Mouse (Mus musculus): ENCODE measurements around the gene Tcam1. TPM values are rescaled to one million over a fixed set of nuclear protein-coding genes. Genes with fewer than 3 reads are reported as not detected.

Tcam1 gene
- polyA plus RNA-seq, 1 experiment from 2014 or later: 0.06 TPM

- H3K27me3 ChIP-seq: 0 out of 2 replicates have a peak, but pooled peaks cover 5% of the 10 kb centered on the region
- ATAC-seq (ENCODE audit: low read depth): no peak
- no peak overlapping the region for H3K27ac ChIP-seq (replicated peaks)
- no peaks in the 10 kb centered on the region for H3K36me3 ChIP-seq
- WGBS: 91% methylated on average over 7 of the region's 7 CpGs
- no peaks in the 10 kb centered on the region for H3K9me3 ChIP-seq
- no peak overlapping the region for H3K4me3 ChIP-seq
- H3K4me2 ChIP-seq: no peak overlapping the region
- H3K4me1 ChIP-seq (replicated peaks): peaks cover 32% of the 10 kb centered on the region
- no peak overlapping the region for H3K9ac ChIP-seq
Measured at GRCm38 (mm10) chr11:106274971-106275411, 1.5 kb upstream of the Tcam1 start.

- no peak for ATAC-seq (ENCODE audit: low read depth)
- 88% methylated on average over 6 of the region's 6 CpGs for WGBS
Measured at GRCm38 (mm10) chr11:106282452-106282851, 6.0 kb downstream of the Tcam1 start.

GRCm38 (mm10) chr11:106283371-106283770 lies 6.9 kb downstream of the Tcam1 start:
- H3K4me2 ChIP-seq: no peak overlapping the region
- 83% methylated on average over 4 of the region's 4 CpGs for WGBS
- no peaks in the 10 kb centered on the region for H3K9me3 ChIP-seq
- no peaks in the 10 kb centered on the region for H3K4me1 ChIP-seq (replicated peaks)
- no peak for ATAC-seq (ENCODE audit: low read depth)
- H3K27ac ChIP-seq (replicated peaks): no peak overlapping the region
- no peak overlapping the region for H3K9ac ChIP-seq
- no peaks in the 10 kb centered on the region for H3K36me3 ChIP-seq
- H3K27me3 ChIP-seq: no peaks in the 10 kb centered on the region
- H3K4me3 ChIP-seq: no peak overlapping the region

More at GRCm38 (mm10) chr11:106282452-106282851, 6.0 kb downstream of the Tcam1 start:
- Histone ChIP-seq H3K4me3 (no peak overlapping the region), H3K9ac (no peak overlapping the region), H3K9me3 (no peaks in the 10 kb centered on the region), H3K4me1 (replicated peaks) (no peaks in the 10 kb centered on the region), H3K36me3 (no peaks in the 10 kb centered on the region), H3K4me2 (no peak overlapping the region), H3K27me3 (0 out of 2 replicates have a peak, but pooled peaks cover 5% of the 10 kb centered on the region), H3K27ac (replicated peaks) (no peak overlapping the region)

GRCm38 (mm10) chr11:106284126-106284525 lies 7.7 kb downstream of the Tcam1 start:
- Histone ChIP-seq H3K4me2 (no peak overlapping the region), H3K27me3 (no peaks in the 10 kb centered on the region), H3K4me1 (replicated peaks) (no peaks in the 10 kb centered on the region), H3K27ac (replicated peaks) (no peak overlapping the region), H3K4me3 (no peak overlapping the region), H3K9me3 (no peaks in the 10 kb centered on the region), H3K36me3 (no peaks in the 10 kb centered on the region), H3K9ac (no peak overlapping the region)
- no peak for ATAC-seq (ENCODE audit: low read depth)
- 58% methylated on average over 8 of the region's 8 CpGs for WGBS

- Histone ChIP-seq H3K36me3 (no peaks in the 10 kb centered on the region), H3K27ac (replicated peaks) (no peak overlapping the region), H3K9me3 (no peaks in the 10 kb centered on the region), H3K4me2 (no peak overlapping the region), H3K9ac (no peak overlapping the region), H3K4me3 (no peak overlapping the region), H3K27me3 (no peaks in the 10 kb centered on the region), H3K4me1 (replicated peaks) (no peaks in the 10 kb centered on the region)
- ATAC-seq (ENCODE audit: low read depth): no peak
- 87% methylated on average over 7 of the region's 7 CpGs for WGBS
Measured at GRCm38 (mm10) chr11:106286206-106286605, 9.7 kb downstream of the Tcam1 start.

- no peak overlapping the region for H3K4me2 ChIP-seq
- ATAC-seq (ENCODE audit: low read depth): no peak
- H3K27me3 ChIP-seq: no peaks in the 10 kb centered on the region
- no peak overlapping the region for H3K9ac ChIP-seq
- H3K27ac ChIP-seq (replicated peaks): no peak overlapping the region
- H3K9me3 ChIP-seq: no peaks in the 10 kb centered on the region
- no peaks in the 10 kb centered on the region for H3K36me3 ChIP-seq
- H3K4me1 ChIP-seq (replicated peaks): no peaks in the 10 kb centered on the region
- no peak overlapping the region for H3K4me3 ChIP-seq
- whole genome bisulfite sequencing: 78% methylated on average over 11 of the region's 11 CpGs
Measured at GRCm38 (mm10) chr11:106286987-106287386, 10.5 kb downstream of the Tcam1 start.

GRCm38 (mm10) chr11:106289369-106289768 lies 12.9 kb downstream of the Tcam1 start:
- H3K4me2 ChIP-seq: no peak overlapping the region
- H3K9me3 ChIP-seq: no peaks in the 10 kb centered on the region
- H3K27ac ChIP-seq (replicated peaks): no peak overlapping the region
- no peak overlapping the region for H3K4me3 ChIP-seq
- no peaks in the 10 kb centered on the region for H3K4me1 ChIP-seq (replicated peaks)
- H3K9ac ChIP-seq: no peak overlapping the region
- no peaks in the 10 kb centered on the region for H3K36me3 ChIP-seq
- no peak for ATAC-seq (ENCODE audit: low read depth)
- H3K27me3 ChIP-seq: no peaks in the 10 kb centered on the region
- 62% methylated on average over 8 of the region's 8 CpGs for WGBS

GRCm38 (mm10) chr11:106290376-106290775 lies 13.9 kb downstream of the Tcam1 start:
- Histone ChIP-seq H3K27me3 (no peaks in the 10 kb centered on the region), H3K36me3 (no peaks in the 10 kb centered on the region), H3K27ac (replicated peaks) (no peak overlapping the region), H3K9me3 (no peaks in the 10 kb centered on the region), H3K9ac (no peak overlapping the region), H3K4me3 (no peak overlapping the region), H3K4me2 (no peak overlapping the region), H3K4me1 (replicated peaks) (no peaks in the 10 kb centered on the region)
- 89% methylated on average over 5 of the region's 5 CpGs for WGBS
- ATAC-seq (ENCODE audit: low read depth): no peak

- H3K4me1 ChIP-seq (replicated peaks): no peaks in the 10 kb centered on the region
- no peaks in the 10 kb centered on the region for H3K36me3 ChIP-seq
- H3K4me2 ChIP-seq: no peak overlapping the region
- H3K9ac ChIP-seq: no peak overlapping the region
- ATAC-seq (ENCODE audit: low read depth): no peak
- no peak overlapping the region for H3K4me3 ChIP-seq
- H3K9me3 ChIP-seq: no peaks in the 10 kb centered on the region
- no peaks in the 10 kb centered on the region for H3K27me3 ChIP-seq
- H3K27ac ChIP-seq (replicated peaks): no peak overlapping the region
- 88% methylated on average over 2 of the region's 2 CpGs for WGBS
Measured at GRCm38 (mm10) chr11:106291861-106292260, 15.4 kb downstream of the Tcam1 start.

GRCm38 (mm10) chr11:106301765-106302164 lies 25.3 kb downstream of the Tcam1 start, which contains the start of gene Gh:
TSS of gene Gh (minus strand) at chr11:106301865.
- WGBS: 84% methylated on average over 9 of the region's 9 CpGs
- H3K4me3 ChIP-seq: no peak within 1 kb of the TSS
- no peak for ATAC-seq (ENCODE audit: low read depth)
- H3K27me3 ChIP-seq: no peaks in the 10 kb centered on the region
- H3K9me3 ChIP-seq: no peaks in the 10 kb centered on the region
- no peak within 1 kb of the TSS for H3K9ac ChIP-seq
- H3K4me1 ChIP-seq (replicated peaks): no peaks in the 10 kb centered on the region
- H3K27ac ChIP-seq (replicated peaks): no peak within 1 kb of the TSS
- no peaks in the 10 kb centered on the region for H3K36me3 ChIP-seq
- no peak within 1 kb of the TSS for H3K4me2 ChIP-seq

GRCm38 (mm10) chr11:106302634-106303033 lies 26.2 kb downstream of the Tcam1 start:
- Histone ChIP-seq H3K9ac (no peak overlapping the region), H3K27ac (replicated peaks) (no peak overlapping the region), H3K4me2 (no peak overlapping the region), H3K4me3 (no peak overlapping the region), H3K9me3 (no peaks in the 10 kb centered on the region), H3K27me3 (no peaks in the 10 kb centered on the region), H3K4me1 (replicated peaks) (no peaks in the 10 kb centered on the region), H3K36me3 (no peaks in the 10 kb centered on the region)
- WGBS: 26% methylated on average over 2 of the region's 2 CpGs
- no peak for ATAC-seq (ENCODE audit: low read depth)

GRCm38 (mm10) chr11:106305348-106306064 lies 29.0 kb downstream of the Tcam1 start:
- Histone ChIP-seq H3K4me1 (replicated peaks) (no peaks in the 10 kb centered on the region), H3K4me3 (no peak overlapping the region), H3K27me3 (no peaks in the 10 kb centered on the region), H3K36me3 (no peaks in the 10 kb centered on the region), H3K9ac (no peak overlapping the region), H3K27ac (replicated peaks) (no peak overlapping the region), H3K4me2 (no peak overlapping the region), H3K9me3 (no peaks in the 10 kb centered on the region)
- WGBS: 79% methylated on average over 10 of the region's 10 CpGs
- no peak for ATAC-seq (ENCODE audit: low read depth)

- no peak overlapping the region for H3K4me3 ChIP-seq
- H3K4me1 ChIP-seq (replicated peaks): no peaks in the 10 kb centered on the region
- H3K9me3 ChIP-seq: no peaks in the 10 kb centered on the region
- H3K27me3 ChIP-seq: no peaks in the 10 kb centered on the region
- H3K4me2 ChIP-seq: no peak overlapping the region
- ATAC-seq (ENCODE audit: low read depth): no peak
- H3K27ac ChIP-seq (replicated peaks): no peak overlapping the region
- no peak overlapping the region for H3K9ac ChIP-seq
- no peaks in the 10 kb centered on the region for H3K36me3 ChIP-seq
- WGBS: 87% methylated on average over 3 of the region's 3 CpGs
Measured at GRCm38 (mm10) chr11:106306065-106306385, 29.6 kb downstream of the Tcam1 start.
